ENCODE assay signal across 8 mouse cellular contexts in genomic region chr2:11706746-11707065, GRCm38 (mm10). TPM values are rescaled to one million over a fixed set of nuclear protein-coding genes. Genes with fewer than 3 reads are reported as not detected.
A peak's percentile ranks its signal among the peaks of the same experiment; 100 is the strongest.
DNase-seq lines count a peak whose midpoint lies in the region; ATAC-seq and TF ChIP-seq lines count a peak whose summit lies in the region.

No protein-coding gene starts in this region.

- peak overlapping the region; percentile 98 for H3K4me2 ChIP-seq in intestine, postnatal 0 days (replicated peaks; ENCODE audit: low read depth)
- H3K4me2 ChIP-seq in neural tube, embryonic 15.5 days = peak overlapping the region; percentile 99

- H3K9ac ChIP-seq in intestine, postnatal 0 days (ENCODE audit: low read depth, low read length) = no peak overlapping the region
- no peak overlapping the region for H3K9ac ChIP-seq in neural tube, embryonic 15.5 days (replicated peaks)

- H3K4me3 ChIP-seq in embryonic fibroblast, embryonic 13.5 days (ENCODE audit: insufficient read depth, low read length) = peak overlapping the region; percentile 73
- H3K4me3 ChIP-seq in intestine, postnatal 0 days (ENCODE audit: low read depth, low read length) = peak overlapping the region; percentile 81; the same call in 1 of the 2 replicates
- H3K4me3 ChIP-seq in neural tube, embryonic 15.5 days (replicated peaks) = peak overlapping the region; percentile 57

- peak; percentile 27 for DNase-seq in gastrocnemius, adult 18-20 months (ENCODE audit: low spot score)
- no peak for DNase-seq in gastrocnemius, postnatal 25 days
- peak; percentile 56 for DNase-seq in 3T3-L1 (ENCODE audit: low read depth, low spot score)
- DNase-seq in urinary bladder, postnatal 25 days (ENCODE audit: low spot score) = no peak

- H3K27ac ChIP-seq in embryonic fibroblast, embryonic 13.5 days (ENCODE audit: insufficient read depth, low read length) = peak overlapping the region; percentile 58; the same call in 1 of the 2 replicates
- H3K27ac ChIP-seq in intestine, postnatal 0 days (ENCODE audit: low read depth, low read length) = no peak overlapping the region
- no peak overlapping the region for H3K27ac ChIP-seq in neural tube, embryonic 15.5 days (replicated peaks)

- TF ChIP-seq POLR2A in embryonic fibroblast, embryonic 13.5 days (IDR thresholded peaks at IDR 0.05; ENCODE audit: low read depth, low read length) = no peak

- no peaks in the 10 kb centered on the region for H3K9me3 ChIP-seq in intestine, postnatal 0 days (ENCODE audit: control insufficient read depth)
- no peaks in the 10 kb centered on the region for H3K9me3 ChIP-seq in neural tube, embryonic 15.5 days (replicated peaks)

- no peak for TF ChIP-seq CTCF in embryonic fibroblast, embryonic 13.5 days (IDR thresholded peaks at IDR 0.05; ENCODE audit: borderline replicate concordance, insufficient read depth, low read length)
- no peak for TF ChIP-seq CTCF in intestine, postnatal 0 days (IDR thresholded peaks at IDR 0.05; ENCODE audit: low read depth)

- H3K4me1 ChIP-seq in embryonic fibroblast, embryonic 13.5 days (ENCODE audit: control insufficient read depth, insufficient read depth, low read length) = peaks cover 7% of the 10 kb centered on the region; the same call in 1 of the 2 replicates
- H3K4me1 ChIP-seq in intestine, postnatal 0 days (replicated peaks; ENCODE audit: control insufficient read depth, insufficient read depth, low read length) = 0 out of 2 replicates have a peak, but pooled peaks cover 4% of the 10 kb centered on the region
- H3K4me1 ChIP-seq in neural tube, embryonic 15.5 days = peaks cover 18% of the 10 kb centered on the region

- 41% methylated on average over 6 of the region's 6 CpGs for WGBS in intestine, postnatal 0 days
- 41% methylated on average over 6 of the region's 6 CpGs for WGBS in neural tube, embryonic 15.5 days

- no peak for ATAC-seq in intestine, postnatal 0 days
- no peak for ATAC-seq in neural tube, embryonic 15.5 days (ENCODE audit: low FRiP score)
- ATAC-seq in CD4-positive, CD25-positive, alpha-beta regulatory T cell, adult 4 months = no peak

- H3K36me3 ChIP-seq in intestine, postnatal 0 days (ENCODE audit: control insufficient read depth, insufficient read depth) = no peaks in the 10 kb centered on the region
- H3K36me3 ChIP-seq in neural tube, embryonic 15.5 days = no peaks in the 10 kb centered on the region

- no peaks in the 10 kb centered on the region for H3K27me3 ChIP-seq in intestine, postnatal 0 days (replicated peaks; ENCODE audit: control insufficient read depth, insufficient read depth, low read length)
- H3K27me3 ChIP-seq in neural tube, embryonic 15.5 days (replicated peaks) = peaks cover 24% of the 10 kb centered on the region

RNA-seq across cellular contexts. Expression of gene Il15ra, which starts 1.6 kb away (rescaled TPM):
- total RNA-seq in gastrocnemius, adult 18-20 months (2021) = 10 to 100 TPM; 17.6 to 29.5 TPM
- 10 to 100 TPM; 24.7 to 26.6 TPM for total RNA-seq in gastrocnemius, postnatal 25 days (2021)
- polyA plus RNA-seq in embryonic fibroblast, embryonic 13.5 days (2011; ENCODE audit: insufficient read length, low read depth, missing spikeins) = 10.6 and 10.9 TPM in 2 replicates
- 3.7 and 4.9 TPM in 2 replicates for polyA plus RNA-seq in intestine, postnatal 0 days (2015; fragmentation: Nextera tagmentation; extraction: Ambion mirVana)
- 1.6 and 8.1 TPM in 2 replicates for polyA plus RNA-seq in neural tube, embryonic 15.5 days (2015; fragmentation: Nextera tagmentation; extraction: Ambion mirVana)
- 10 to 100 TPM; 24.0 to 33.6 TPM for polyA plus RNA-seq in CD4-positive, CD25-positive, alpha-beta regulatory T cell, adult 4 months (2017; shearing (Covaris generic))

Comparison
In these comparisons a context has a peak if more than half of its experiments do, and no peak if none do; other contexts are left out.
1. DNase-seq: peak in gastrocnemius, adult 18-20 months (single experiment) and 3T3-L1 (single experiment); none in gastrocnemius, postnatal 25 days (single experiment) and urinary bladder, postnatal 25 days (single experiment).
2. Peak in every context shown above with its lines, with median percentiles within 50 percentile points of each other: H3K4me3 ChIP-seq.